Mouse (Mus musculus): ENCODE data around the gene Hdac8. TPM values are rescaled to one million over a fixed set of nuclear protein-coding genes. Genes with fewer than 3 reads are reported as not detected.

The Hdac8 gene
- total and polyA plus RNA-seq, 2 experiments: 1.6 to 6.2 TPM

DNA sequence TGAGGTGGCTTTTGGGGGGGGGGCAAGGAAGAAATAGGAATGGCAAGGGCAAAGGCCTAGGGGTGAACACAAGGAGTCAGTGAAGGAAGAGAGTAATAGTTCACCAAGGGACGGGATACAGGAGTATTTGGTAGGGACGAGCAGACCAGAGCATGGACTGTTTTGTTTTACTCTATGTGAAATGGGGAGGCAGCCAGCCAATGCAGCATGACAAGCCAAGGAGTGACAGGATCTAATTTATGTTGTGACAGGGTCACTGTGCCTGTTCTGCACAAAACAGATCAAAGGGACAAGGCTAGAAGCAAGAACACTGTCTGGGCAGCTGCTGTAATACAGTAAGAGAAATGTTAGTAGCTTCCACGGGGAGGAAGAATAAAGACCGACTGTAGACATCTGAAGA, 25.5 kb downstream of the Hdac8 start:
- H3K9ac ChIP-seq (ENCODE audit: low read depth, low read length): no peak overlapping the region
- no peak overlapping the region for H3K27ac ChIP-seq (replicated peaks; ENCODE audit: insufficient read depth, low read depth, low read length)
- no peak for DNase-seq (ENCODE audit: extremely low read depth, low read depth, low spot score)
- WGBS: 77% methylated on average over 4 of the region's 4 CpGs
- no peaks in the 10 kb centered on the region for H3K36me3 ChIP-seq (ENCODE audit: control insufficient read depth, insufficient read depth, low read length)
- no peak overlapping the region for H3K4me3 ChIP-seq (ENCODE audit: insufficient read depth, low read depth, low read length)
- H3K4me1 ChIP-seq (ENCODE audit: control insufficient read depth, insufficient read depth, low read length): no peaks in the 10 kb centered on the region
- no peaks in the 10 kb centered on the region for H3K27me3 ChIP-seq (ENCODE audit: control insufficient read depth, insufficient read depth, low read length)
- TF ChIP-seq CTCF (IDR thresholded peaks at IDR 0.05; ENCODE audit: low read depth, low read length) (no peak), POLR2A (IDR thresholded peaks at IDR 0.05; ENCODE audit: extremely low read depth, insufficient read depth, low read length) (no peak)
- no peaks in the 10 kb centered on the region for H3K79me2 ChIP-seq (ENCODE audit: control insufficient read depth, insufficient read depth, low read length)

DNA sequence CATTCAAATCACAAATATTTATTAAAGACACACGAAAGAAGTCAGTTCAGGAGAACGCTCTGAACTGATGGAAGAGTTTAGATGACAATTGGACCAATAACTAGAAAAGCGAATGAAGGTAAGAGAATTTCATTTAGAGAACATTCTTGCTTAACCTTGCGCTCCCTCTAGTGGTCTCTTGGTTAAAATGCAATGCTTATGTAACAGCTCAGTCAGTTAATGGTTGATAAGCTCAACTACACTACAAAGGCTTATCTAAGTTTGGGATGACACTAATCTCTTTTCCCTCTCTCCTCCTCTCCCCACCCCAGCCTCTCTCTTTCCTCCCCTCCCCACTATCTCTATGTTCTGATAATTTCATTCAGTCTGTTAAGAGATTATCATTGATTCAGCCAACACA, 26.2 kb downstream of the Hdac8 start:
- Histone ChIP-seq H3K4me3 (ENCODE audit: insufficient read depth, low read depth, low read length) (no peak overlapping the region), H3K27ac (replicated peaks; ENCODE audit: insufficient read depth, low read depth, low read length) (no peak overlapping the region), H3K79me2 (ENCODE audit: control insufficient read depth, insufficient read depth, low read length) (no peaks in the 10 kb centered on the region), H3K36me3 (ENCODE audit: control insufficient read depth, insufficient read depth, low read length) (no peaks in the 10 kb centered on the region), H3K9ac (ENCODE audit: low read depth, low read length) (no peak overlapping the region), H3K4me1 (ENCODE audit: control insufficient read depth, insufficient read depth, low read length) (no peaks in the 10 kb centered on the region), H3K27me3 (ENCODE audit: control insufficient read depth, insufficient read depth, low read length) (no peaks in the 10 kb centered on the region)
- DNase-seq (ENCODE audit: extremely low read depth, low read depth, low spot score): peak; percentile 66
- TF ChIP-seq CTCF (IDR thresholded peaks at IDR 0.05; ENCODE audit: low read depth, low read length): peak; percentile 33; the same call in 1 of the 2 replicates
- TF ChIP-seq POLR2A (IDR thresholded peaks at IDR 0.05; ENCODE audit: extremely low read depth, insufficient read depth, low read length): no peak
- WGBS: 13% methylated on average over 4 of the region's 4 CpGs

- TF ChIP-seq CTCF (IDR thresholded peaks at IDR 0.05; ENCODE audit: low read depth, low read length) (no peak), POLR2A (IDR thresholded peaks at IDR 0.05; ENCODE audit: extremely low read depth, insufficient read depth, low read length) (no peak)
- no peak overlapping the region for H3K27ac ChIP-seq (replicated peaks; ENCODE audit: insufficient read depth, low read depth, low read length)
- WGBS: 27% methylated on average over 3 of the region's 3 CpGs
- no peaks in the 10 kb centered on the region for H3K36me3 ChIP-seq (ENCODE audit: control insufficient read depth, insufficient read depth, low read length)
- no peaks in the 10 kb centered on the region for H3K79me2 ChIP-seq (ENCODE audit: control insufficient read depth, insufficient read depth, low read length)
- H3K9ac ChIP-seq (ENCODE audit: low read depth, low read length): no peak overlapping the region
- H3K4me3 ChIP-seq (ENCODE audit: insufficient read depth, low read depth, low read length): no peak overlapping the region
- no peaks in the 10 kb centered on the region for H3K4me1 ChIP-seq (ENCODE audit: control insufficient read depth, insufficient read depth, low read length)
- peak; percentile 5 for DNase-seq (ENCODE audit: extremely low read depth, low read depth, low spot score)
- H3K27me3 ChIP-seq (ENCODE audit: control insufficient read depth, insufficient read depth, low read length): no peaks in the 10 kb centered on the region
Measured at GRCm38 (mm10) chrX:102478481-102478880, 26.7 kb downstream of the Hdac8 start.

- TF ChIP-seq POLR2A (IDR thresholded peaks at IDR 0.05; ENCODE audit: extremely low read depth, insufficient read depth, low read length): no peak
- peak; percentile 41; the same call in 1 of the 2 replicates for TF ChIP-seq CTCF (IDR thresholded peaks at IDR 0.05; ENCODE audit: low read depth, low read length)
- peak; percentile 10 for DNase-seq (ENCODE audit: extremely low read depth, low read depth, low spot score)
- no peaks in the 10 kb centered on the region for H3K36me3 ChIP-seq (ENCODE audit: control insufficient read depth, insufficient read depth, low read length)
- no peak overlapping the region for H3K4me3 ChIP-seq (ENCODE audit: insufficient read depth, low read depth, low read length)
- no peaks in the 10 kb centered on the region for H3K79me2 ChIP-seq (ENCODE audit: control insufficient read depth, insufficient read depth, low read length)
- H3K4me1 ChIP-seq (ENCODE audit: control insufficient read depth, insufficient read depth, low read length): no peaks in the 10 kb centered on the region
- WGBS: 49% methylated on average over 3 of the region's 3 CpGs
- no peak overlapping the region for H3K9ac ChIP-seq (ENCODE audit: low read depth, low read length)
- H3K27ac ChIP-seq (replicated peaks; ENCODE audit: insufficient read depth, low read depth, low read length): no peak overlapping the region
- no peaks in the 10 kb centered on the region for H3K27me3 ChIP-seq (ENCODE audit: control insufficient read depth, insufficient read depth, low read length)
Measured at GRCm38 (mm10) chrX:102476784-102477183, 28.4 kb downstream of the Hdac8 start.

DNA sequence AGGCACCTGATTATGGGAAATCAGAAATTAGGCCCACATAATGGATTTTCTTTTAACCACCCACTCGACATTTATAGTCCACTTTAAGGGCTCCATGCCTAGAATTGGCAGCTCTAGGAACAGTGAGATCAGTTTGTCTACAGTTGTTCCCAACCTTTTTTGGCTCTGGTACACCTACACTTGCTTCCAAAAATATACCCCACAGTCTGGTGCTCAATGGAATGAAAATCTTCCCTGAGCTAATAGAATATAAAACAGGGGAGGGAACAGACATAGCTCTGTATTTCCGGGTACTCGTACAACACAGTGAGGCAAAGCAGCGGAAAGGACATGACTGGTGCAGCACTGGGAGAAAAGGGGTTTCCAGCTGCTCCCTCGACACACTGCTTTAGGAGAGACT, 29.6 kb downstream of the Hdac8 start:
- Histone ChIP-seq H3K36me3 (ENCODE audit: control insufficient read depth, insufficient read depth, low read length) (no peaks in the 10 kb centered on the region), H3K4me3 (ENCODE audit: insufficient read depth, low read depth, low read length) (no peak overlapping the region), H3K4me1 (ENCODE audit: control insufficient read depth, insufficient read depth, low read length) (no peaks in the 10 kb centered on the region), H3K27ac (replicated peaks; ENCODE audit: insufficient read depth, low read depth, low read length) (no peak overlapping the region), H3K27me3 (ENCODE audit: control insufficient read depth, insufficient read depth, low read length) (no peaks in the 10 kb centered on the region), H3K9ac (ENCODE audit: low read depth, low read length) (no peak overlapping the region), H3K79me2 (ENCODE audit: control insufficient read depth, insufficient read depth, low read length) (no peaks in the 10 kb centered on the region)
- TF ChIP-seq POLR2A (IDR thresholded peaks at IDR 0.05; ENCODE audit: extremely low read depth, insufficient read depth, low read length) (no peak), CTCF (IDR thresholded peaks at IDR 0.05; ENCODE audit: low read depth, low read length) (no peak)
- WGBS: 88% methylated on average over 5 of the region's 5 CpGs
- no peak for DNase-seq (ENCODE audit: extremely low read depth, low read depth, low spot score)

- no peaks in the 10 kb centered on the region for H3K4me1 ChIP-seq (ENCODE audit: control insufficient read depth, insufficient read depth, low read length)
- no peak overlapping the region for H3K9ac ChIP-seq (ENCODE audit: low read depth, low read length)
- 88% methylated on average over 8 of the region's 8 CpGs for WGBS
Measured at GRCm38 (mm10) chrX:102418343-102419127, 86.6 kb downstream of the Hdac8 start.

More at GRCm38 (mm10) chrX:102418343-102419127, 86.6 kb downstream of the Hdac8 start:
- DNase-seq (ENCODE audit: extremely low read depth, low read depth, low spot score): no peak
- Histone ChIP-seq H3K27me3 (ENCODE audit: control insufficient read depth, insufficient read depth, low read length) (no peaks in the 10 kb centered on the region), H3K36me3 (ENCODE audit: control insufficient read depth, insufficient read depth, low read length) (no peaks in the 10 kb centered on the region), H3K79me2 (ENCODE audit: control insufficient read depth, insufficient read depth, low read length) (no peaks in the 10 kb centered on the region), H3K27ac (replicated peaks; ENCODE audit: insufficient read depth, low read depth, low read length) (no peak overlapping the region), H3K4me3 (ENCODE audit: insufficient read depth, low read depth, low read length) (no peak overlapping the region)
- TF ChIP-seq CTCF (IDR thresholded peaks at IDR 0.05; ENCODE audit: low read depth, low read length): no peak
- TF ChIP-seq POLR2A (IDR thresholded peaks at IDR 0.05; ENCODE audit: extremely low read depth, insufficient read depth, low read length): no peak

Data from liver, adult 2 months (tissue).